Mouse (Mus musculus) embryonic fibroblast, embryonic 13.5 days (primary cell): ENCODE data around the gene Tmem164. TPM values are rescaled to one million over a fixed set of nuclear protein-coding genes. Genes with fewer than 3 reads are reported as not detected.
"Not testable (repeated sequence)": the region's sequence is repeated elsewhere in the genome, so short reads cannot be mapped to it uniquely, and the experiment has no call there.

Experiments used
- H3K27ac ChIP-seq: 2 replicates; pipeline ENCODE4 v1.5.1; 2012; ENCODE audit warnings: low read length, control low read depth, inconsistent platforms; ENCODE audit not compliant: insufficient read depth
- H3K4me1 ChIP-seq: 2 replicates; pipeline ENCODE4 v1.6.1; 2011; ENCODE audit warnings: low read length; ENCODE audit not compliant: control insufficient read depth, insufficient read depth
- H3K4me3 ChIP-seq: 2 replicates; pipeline ENCODE4 v1.5.1; 2011; ENCODE audit warnings: mild to moderate bottlenecking, control low read depth, low read length; ENCODE audit not compliant: insufficient read depth
- CTCF ChIP-seq: IDR thresholded peaks from 2 replicates; pipeline ENCODE4 v1.5.1; 2011; ENCODE audit warnings: mild to moderate bottlenecking, control low read depth, low read length, moderate library complexity, borderline replicate concordance; ENCODE audit not compliant: insufficient read depth
- POLR2A ChIP-seq: IDR thresholded peaks from 2 replicates; pipeline ENCODE4 v1.6.1; 2011; ENCODE audit warnings: low read depth, mild to moderate bottlenecking, control low read depth, low read length, moderate library complexity
- polyA plus RNA-seq: library from polyadenylated mRNA; stranded (reverse); fragments of >200 nt; gene quantifications from 2 replicates; pipeline ENCODE4 v1.2.4, GENCODE M21; 2011; ENCODE audit warnings: low read depth; ENCODE audit not compliant: missing spikeins, insufficient read length

Tmem164 gene
- 47.0 and 68.6 TPM in 2 replicates for polyA plus RNA-seq

DNA sequence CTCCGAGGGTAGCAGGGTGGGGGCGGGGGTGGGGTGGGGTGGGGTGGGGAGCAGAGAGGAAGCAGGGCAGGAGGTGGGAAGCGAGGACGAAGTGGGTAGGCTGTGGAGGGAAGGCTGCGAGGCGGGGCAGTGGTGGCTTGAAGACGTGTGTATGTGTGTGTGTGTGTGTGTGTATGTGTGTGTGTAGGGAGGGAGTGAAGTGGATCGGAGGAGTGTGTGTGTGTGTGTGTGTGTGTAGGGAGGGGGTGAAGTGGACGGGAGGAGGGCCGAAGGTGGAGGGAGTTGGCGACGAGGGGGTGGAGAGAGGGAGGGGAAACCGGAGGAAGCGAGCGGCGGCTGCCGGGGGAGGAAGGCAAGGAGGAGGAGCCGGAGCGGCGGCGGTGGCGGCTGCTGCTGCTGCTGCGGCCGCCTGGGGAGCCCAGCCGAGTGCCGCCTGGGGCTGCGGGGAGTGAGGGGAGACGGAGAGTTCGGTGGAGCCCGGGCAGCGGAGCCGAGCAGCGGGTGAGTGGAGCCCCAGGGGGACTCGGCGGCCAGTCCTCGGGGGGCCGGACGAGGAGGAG lies at the start of gene Tmem164:
Gene Tmem164 (plus strand): TSS at position 351 of the 560 bp plus-strand sequence.
- Histone ChIP-seq H3K4me1 (no peaks in the 10 kb centered on the region; the same call in none of the 2 replicates), H3K27ac (peak within 1 kb of the TSS; percentile 91), H3K4me3 (peak within 1 kb of the TSS; percentile 93)
- TF ChIP-seq CTCF (no peak), POLR2A (no peak; the same call in 1 of the 2 replicates)

DNA sequence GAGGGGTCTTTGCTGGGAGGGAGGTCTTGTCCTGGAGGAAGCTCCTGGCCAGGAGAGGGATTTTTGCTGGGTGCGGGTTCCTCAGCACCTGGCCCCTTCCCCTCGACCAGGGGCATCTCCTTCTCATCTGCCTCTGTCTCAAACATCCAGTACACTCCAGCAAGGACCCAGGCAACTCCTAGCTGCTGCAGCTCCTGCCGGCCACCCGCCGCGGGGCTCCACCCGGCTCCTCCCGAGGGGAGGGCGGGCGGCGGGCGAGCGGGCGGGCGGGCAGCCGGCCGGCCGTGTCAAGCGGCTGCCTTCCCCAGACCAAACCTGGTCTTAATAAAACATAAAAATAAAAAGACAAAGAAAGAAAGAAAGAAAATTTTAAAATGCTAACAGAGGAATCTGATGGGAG lies 48.2 kb upstream of the Tmem164 start:
- H3K27ac ChIP-seq, H3K4me1 ChIP-seq, H3K4me3 ChIP-seq: not testable (repeated sequence)

GRCm38 (mm10) chrX:142647202-142647601 lies 34.0 kb upstream of the Tmem164 start:
- Histone ChIP-seq H3K27ac (no peak overlapping the region), H3K4me3 (no peak overlapping the region), H3K4me1 (no peaks in the 10 kb centered on the region)
- TF ChIP-seq CTCF (no peak), POLR2A (no peak)

- TF ChIP-seq CTCF = no peak
- TF ChIP-seq POLR2A = no peak
- Histone ChIP-seq H3K27ac (peak overlapping the region; percentile 76; the same call in 1 of the 2 replicates), H3K4me3 (no peak overlapping the region), H3K4me1 (no peaks in the 10 kb centered on the region)
Observed at GRCm38 (mm10) chrX:142650117-142650764, 31.0 kb upstream of the Tmem164 start.

DNA sequence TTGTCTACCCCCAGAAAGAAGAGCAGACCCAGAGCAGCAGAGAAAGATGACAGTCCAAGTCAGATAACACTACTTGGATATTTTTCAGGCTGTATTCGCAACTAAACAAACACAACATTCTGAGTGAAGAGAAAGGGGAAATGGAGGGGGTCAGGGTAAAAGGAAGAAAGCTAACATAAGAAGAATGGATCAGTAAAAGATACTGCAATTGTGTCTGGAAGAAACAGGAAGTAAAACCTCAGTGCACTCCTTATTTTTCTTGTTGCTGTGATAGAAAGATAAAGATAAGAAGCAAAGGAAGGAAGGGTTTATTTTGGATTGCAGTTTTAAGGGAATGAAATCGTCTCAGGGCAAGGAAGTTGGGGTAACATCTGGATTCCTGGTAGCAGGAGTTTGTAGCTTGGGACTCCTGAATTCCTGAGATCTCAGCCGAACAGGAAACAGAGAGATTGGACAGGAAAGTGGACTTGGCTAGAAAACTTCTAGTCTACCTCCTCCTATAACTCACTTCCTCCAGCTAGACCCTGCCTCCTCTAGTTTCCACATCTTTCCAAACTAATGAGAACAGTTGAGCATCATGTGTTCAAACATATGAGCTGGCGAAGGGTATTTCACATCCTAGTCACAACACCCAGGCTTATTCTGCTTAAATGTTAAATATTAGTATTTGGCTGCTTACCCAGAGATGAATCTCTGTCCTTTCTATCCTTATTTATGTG lies 16.3 kb upstream of the Tmem164 start:
- TF ChIP-seq POLR2A = no peak
- no peak for TF ChIP-seq CTCF
- peak overlapping the region; percentile 99 for H3K27ac ChIP-seq
- H3K4me3 ChIP-seq = no peak overlapping the region

DNA sequence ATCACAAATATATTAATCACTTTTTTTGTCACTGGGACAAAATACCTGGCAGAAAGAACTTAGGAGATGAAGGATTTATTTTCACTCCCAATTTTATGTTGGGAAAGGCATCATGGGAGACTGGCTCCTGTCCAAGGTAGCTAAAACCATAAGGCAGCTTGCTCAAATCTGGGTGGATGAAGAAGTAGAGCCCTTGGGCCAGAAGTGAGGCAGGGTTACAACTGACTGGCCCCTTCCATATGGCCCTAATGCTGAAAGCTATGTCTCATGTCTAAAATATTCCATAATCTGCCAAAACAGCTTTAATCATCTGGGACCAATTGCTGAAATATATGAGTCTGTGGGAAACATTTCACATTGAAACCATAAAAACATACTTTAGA lies 15.8 kb upstream of the Tmem164 start:
- TF ChIP-seq POLR2A = no peak
- TF ChIP-seq CTCF = no peak
- H3K27ac ChIP-seq = peak overlapping the region; percentile 99; the same call in 1 of the 2 replicates
- H3K4me3 ChIP-seq = no peak overlapping the region
- peaks cover 9% of the 10 kb centered on the region for H3K4me1 ChIP-seq

More for the DNA sequence above, 16.3 kb upstream of the Tmem164 start:
- H3K4me1 ChIP-seq = peaks cover 6% of the 10 kb centered on the region

- Histone ChIP-seq H3K4me1 (peaks cover 11% of the 10 kb centered on the region), H3K4me3 (no peak overlapping the region), H3K27ac (peak overlapping the region; percentile 73)
- TF ChIP-seq CTCF = no peak
- no peak for TF ChIP-seq POLR2A
Observed at GRCm38 (mm10) chrX:142669312-142670091, 11.7 kb upstream of the Tmem164 start.

- TF ChIP-seq POLR2A (no peak), CTCF (no peak)
- no peak overlapping the region for H3K4me3 ChIP-seq
- peaks cover 11% of the 10 kb centered on the region for H3K4me1 ChIP-seq
- peak overlapping the region; percentile 73 for H3K27ac ChIP-seq
Observed at GRCm38 (mm10) chrX:142670121-142670520, 11.1 kb upstream of the Tmem164 start.

- Histone ChIP-seq H3K4me1 (peaks cover 9% of the 10 kb centered on the region), H3K4me3 (no peak overlapping the region), H3K27ac (peak overlapping the region; percentile 71; the same call in 1 of the 2 replicates)
- TF ChIP-seq CTCF (no peak), POLR2A (no peak)
Observed at GRCm38 (mm10) chrX:142671141-142671540, 10.1 kb upstream of the Tmem164 start.

DNA sequence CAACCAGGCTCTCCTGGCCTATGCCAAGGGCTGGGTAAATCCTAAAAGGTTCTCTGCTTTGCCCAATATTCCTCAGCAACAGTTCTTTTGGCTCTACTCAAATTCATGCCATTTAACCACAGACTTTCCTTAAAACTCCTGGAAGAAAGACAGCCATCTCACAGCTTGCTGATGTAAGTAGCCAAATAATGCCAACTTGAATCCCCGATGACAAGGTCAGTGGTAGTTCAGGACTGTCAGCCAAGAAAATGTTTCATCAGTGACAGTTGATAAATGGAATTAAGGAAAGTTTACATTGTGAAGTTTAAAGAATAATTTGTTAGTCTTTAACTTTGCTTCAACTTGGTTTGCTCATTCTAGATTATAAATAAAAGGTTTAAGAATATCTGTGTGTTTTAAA lies 8.5 kb upstream of the Tmem164 start:
- no peak overlapping the region for H3K4me3 ChIP-seq
- H3K27ac ChIP-seq = no peak overlapping the region
- no peak for TF ChIP-seq CTCF
- TF ChIP-seq POLR2A = no peak
- H3K4me1 ChIP-seq = peaks cover 9% of the 10 kb centered on the region
